9 mouse cellular contexts compared by ENCODE assay signal in genomic region chr6:55461141-55461540, GRCm38 (mm10). TPM values are rescaled to one million over a fixed set of nuclear protein-coding genes. Genes with fewer than 3 reads are reported as not detected.
DNase-seq lines count a peak whose midpoint lies in the region; ATAC-seq and TF ChIP-seq lines count a peak whose summit lies in the region.
"Had no signal": no experiment of that assay in that cellular context is flagged by ENCODE, and none has a peak within 500 bp of the region (broad histone marks: within the 10 kb centered on the region; RNA-seq: fewer than 3 reads in every experiment).

No protein-coding gene starts in this region.

- H3K9me3 ChIP-seq in heart, embryonic 11.5 days (replicated peaks; ENCODE audit: control insufficient read depth, low read length), result no peaks in the 10 kb centered on the region
- H3K9me3 ChIP-seq in midbrain, embryonic 14.5 days (ENCODE audit: control insufficient read depth, low read length), result no peaks in the 10 kb centered on the region

- H3K36me3 ChIP-seq in heart, adult 2 months (ENCODE audit: control insufficient read depth, insufficient read depth, low read length), result no peaks in the 10 kb centered on the region
- no peaks in the 10 kb centered on the region for H3K36me3 ChIP-seq in heart, embryonic 11.5 days (ENCODE audit: control insufficient read depth, insufficient read depth, low read length)
- peaks cover 40% of the 10 kb centered on the region for H3K36me3 ChIP-seq in midbrain, embryonic 14.5 days (ENCODE audit: control insufficient read depth, insufficient read depth, low read length)

- peak in 1 of 2 experiments; percentile 38 for DNase-seq in heart, adult 2 months
- peak; percentile 18 for DNase-seq in urinary bladder, postnatal 25 days (ENCODE audit: low spot score)
- DNase-seq in urinary bladder, postnatal 10 days (ENCODE audit: low spot score), result no peak
- DNase-seq in heart, postnatal 4 days, result peak; percentile 22
- DNase-seq in thymus, postnatal 4 days, result peak; percentile 36
- no peak for DNase-seq in right cerebral cortex, adult 2 months (ENCODE audit: low spot score in 2 of 2)
- no peak for DNase-seq in midbrain, embryonic 14.5 days
- DNase-seq: layer of hippocampus, adult 9-11 months had no signal

- H3K9ac ChIP-seq in heart, adult 2 months (ENCODE audit: low read depth, low read length), result no peak overlapping the region
- no peak overlapping the region for H3K9ac ChIP-seq in heart, embryonic 11.5 days (ENCODE audit: low read depth, low read length)
- H3K9ac ChIP-seq in midbrain, embryonic 14.5 days (replicated peaks; ENCODE audit: low read length), result no peak overlapping the region

- no peaks in the 10 kb centered on the region for H3K79me2 ChIP-seq in heart, adult 2 months (replicated peaks; ENCODE audit: control insufficient read depth, insufficient read depth, low read length)

- no peak for TF ChIP-seq POLR2A in heart, adult 2 months (IDR thresholded peaks at IDR 0.05; ENCODE audit: insufficient read depth, low read depth, low read length)

- no peak overlapping the region for H3K4me3 ChIP-seq in heart, adult 2 months
- no peak overlapping the region for H3K4me3 ChIP-seq in heart, embryonic 11.5 days (ENCODE audit: low read depth, low read length)
- no peak overlapping the region for H3K4me3 ChIP-seq in midbrain, embryonic 14.5 days (replicated peaks; ENCODE audit: low read depth, low read length)

- H3K27ac ChIP-seq in heart, adult 2 months, result no peak overlapping the region
- no peak overlapping the region for H3K27ac ChIP-seq in heart, embryonic 11.5 days (ENCODE audit: low read depth, low read length)
- no peak overlapping the region for H3K27ac ChIP-seq in midbrain, embryonic 14.5 days (replicated peaks; ENCODE audit: low read depth, low read length)

- ATAC-seq in heart, embryonic 11.5 days (replicated peaks; ENCODE audit: insufficient number of reproducible peaks, low FRiP score, low TSS enrichment), result no peak
- no peak for ATAC-seq in midbrain, embryonic 14.5 days (ENCODE audit: low FRiP score, low TSS enrichment)

- no peak overlapping the region for H3K4me2 ChIP-seq in heart, embryonic 11.5 days
- H3K4me2 ChIP-seq in midbrain, embryonic 14.5 days (ENCODE audit: low read length), result no peak overlapping the region

- TF ChIP-seq EP300 in heart, adult 2 months (IDR thresholded peaks at IDR 0.05; ENCODE audit: insufficient read depth, low read depth, low read length), result no peak

- peaks cover 3% of the 10 kb centered on the region; the same call in 1 of the 2 replicates for H3K4me1 ChIP-seq in heart, adult 2 months (ENCODE audit: control insufficient read depth, insufficient read depth, low read length)
- no peaks in the 10 kb centered on the region for H3K4me1 ChIP-seq in heart, embryonic 11.5 days (ENCODE audit: control insufficient read depth, insufficient read depth, low read length)
- peaks cover 10% of the 10 kb centered on the region; the same call in 1 of the 2 replicates for H3K4me1 ChIP-seq in midbrain, embryonic 14.5 days (ENCODE audit: control insufficient read depth, insufficient read depth, low read length)

- peak; percentile 88 for TF ChIP-seq CTCF in heart, adult 2 months (IDR thresholded peaks at IDR 0.05)

- 66% methylated on average over 5 of the region's 5 CpGs for WGBS in heart, adult 2 months
- WGBS in heart, embryonic 11.5 days (ENCODE audit: insufficient replicate concordance), result 57% methylated on average over 5 of the region's 5 CpGs
- WGBS in midbrain, embryonic 14.5 days, result 74% methylated on average over 5 of the region's 5 CpGs

- H3K27me3 ChIP-seq in heart, adult 2 months (ENCODE audit: control insufficient read depth, insufficient read depth, low read length), result no peaks in the 10 kb centered on the region
- peaks cover 19% of the 10 kb centered on the region for H3K27me3 ChIP-seq in heart, embryonic 11.5 days (ENCODE audit: control insufficient read depth, insufficient read depth, low read length)
- H3K27me3 ChIP-seq in midbrain, embryonic 14.5 days (ENCODE audit: control insufficient read depth, insufficient read depth, low read length), result no peaks in the 10 kb centered on the region

- intact Hi-C loops in heart, adult 2 months (cut with DNase I), result loop anchor here (1.0 kb wide), 1 partner anchor 44 kb away; no protein-coding TSS in a partner anchor

RNA-seq across cellular contexts. Expression of gene Adcyap1r1, which starts 9.4 kb away (rescaled TPM):
- total RNA-seq in heart, adult 2 months (2021), result 1 to 10 TPM; 4.4 to 4.5 TPM
- polyA plus RNA-seq in heart, adult 2 months (2012; rRNA removed), result 4.8 and 7.4 TPM in 2 replicates
- polyA plus RNA-seq in heart, embryonic 11.5 days (2014; fragmentation: Nextera tagmentation; extraction: Ambion mirVana), result 2.6 and 3.1 TPM in 2 replicates
- total RNA-seq in heart, postnatal 4 days (2021), result 10 to 100 TPM in 1 of 2 experiments, 1 to 10 TPM in 1; 8.6 to 11.9 TPM
- polyA plus RNA-seq in midbrain, embryonic 14.5 days (2014; fragmentation: Nextera tagmentation; extraction: Ambion mirVana), result 50.2 and 52.7 TPM in 2 replicates

Comparison
In these comparisons a context has a peak if more than half of its experiments do, and no peak if none do; other contexts are left out.
1. DNase-seq: peak in urinary bladder, postnatal 25 days (single experiment), heart, postnatal 4 days (single experiment) and thymus, postnatal 4 days (single experiment); none in urinary bladder, postnatal 10 days (single experiment), right cerebral cortex, adult 2 months (0 of 2) and midbrain, embryonic 14.5 days (single experiment).